Mouse (Mus musculus) heart, postnatal 25 days (tissue): Measurements from ENCODE around the gene Rac2. TPM values are rescaled to one million over a fixed set of nuclear protein-coding genes. Genes with fewer than 3 reads are reported as not detected.

Source experiments
- DNase-seq: peaks from one replicate; pipeline ENCODE4 v3.0.0; 2022; ENCODE audit warnings: low spot score
- intact Hi-C: fragments of 180-260 bp; cut with DNase I; formaldehyde crosslinking; loops from one replicate; pipeline ENCODE4 v1.15.1; 2025
- total RNA-seq, 2 experiments: library from RNA; stranded (reverse); gene quantifications; 2 replicates each; pipeline ENCODE4 v1.2.3; 2021

Rac2 gene
- total RNA-seq, 2 experiments from 2014 or later, result 5.1 to 5.6 TPM

- no peak for DNase-seq
- intact Hi-C loops, result no loop called here
Observed at GRCm38 (mm10) chr15:78589936-78590335, 17.4 kb upstream of the Rac2 start.

GRCm38 (mm10) chr15:78588900-78589299 is 16.3 kb upstream of the Rac2 start:
- DNase-seq, result no peak
- intact Hi-C loops, result no loop called here

GRCm38 (mm10) chr15:78588049-78588448 is 15.5 kb upstream of the Rac2 start:
- no peak for DNase-seq
- intact Hi-C loops, result no loop called here

- intact Hi-C loops, result loop anchor here (2.0 kb wide), 1 partner anchor 157 kb away; no protein-coding TSS in a partner anchor
- peak; percentile 47 for DNase-seq
Observed at GRCm38 (mm10) chr15:78587050-78587994, 14.7 kb upstream of the Rac2 start.

GRCm38 (mm10) chr15:78585404-78585803 is 12.8 kb upstream of the Rac2 start:
- DNase-seq, result no peak
- intact Hi-C loops, result no loop called here

GRCm38 (mm10) chr15:78583352-78583751 is 10.8 kb upstream of the Rac2 start:
- no peak for DNase-seq
- intact Hi-C loops, result loop anchor here (2.0 to 5.0 kb wide), 3 partner anchors 51 to 135 kb away; partner anchors contain the start of gene C1qtnf6

GRCm38 (mm10) chr15:78576284-78576810 is 3.8 kb upstream of the Rac2 start:
- intact Hi-C loops, result no loop called here
- DNase-seq, result no peak

GRCm38 (mm10) chr15:78572270-78572600 is 348 bp downstream of the Rac2 start:
- intact Hi-C loops, result no loop called here
- DNase-seq, result no peak

GRCm38 (mm10) chr15:78571554-78572269 is 871 bp downstream of the Rac2 start:
- intact Hi-C loops, result no loop called here
- DNase-seq, result no peak

GRCm38 (mm10) chr15:78570170-78570569 is 2.4 kb downstream of the Rac2 start:
- DNase-seq, result no peak
- intact Hi-C loops, result no loop called here

GRCm38 (mm10) chr15:78567608-78568120 is 4.9 kb downstream of the Rac2 start:
- DNase-seq, result no peak
- intact Hi-C loops, result no loop called here

GRCm38 (mm10) chr15:78564764-78565435 is 7.7 kb downstream of the Rac2 start:
- no peak for DNase-seq
- intact Hi-C loops, result no loop called here

GRCm38 (mm10) chr15:78563937-78564336 is 8.6 kb downstream of the Rac2 start:
- intact Hi-C loops, result no loop called here
- DNase-seq, result no peak

GRCm38 (mm10) chr15:78563344-78563743 is 9.2 kb downstream of the Rac2 start:
- intact Hi-C loops, result no loop called here
- no peak for DNase-seq

GRCm38 (mm10) chr15:78559141-78559979 is 13.2 kb downstream of the Rac2 start:
- DNase-seq, result no peak
- intact Hi-C loops, result no loop called here

- no peak for DNase-seq
- intact Hi-C loops, result no loop called here
Observed at GRCm38 (mm10) chr15:78557693-78558535, 14.7 kb downstream of the Rac2 start.

- DNase-seq, result no peak
- intact Hi-C loops, result no loop called here
Observed at GRCm38 (mm10) chr15:78554545-78555313, 17.9 kb downstream of the Rac2 start.
